Mouse (Mus musculus) cerebellum, adult (tissue): ENCODE results near the gene Mical3.

Experiments
- ATAC-seq: cut with Nextera tagmentation; 2 replicates; pipeline ENCODE4 v1.9.2; 2017; ENCODE audit warnings: mild to moderate bottlenecking, moderate library complexity, mixed read lengths; ENCODE audit not compliant: insufficient number of reproducible peaks, low FRiP score, low TSS enrichment

Mical3 gene

GRCm38 (mm10) chr6:121058039-121058438 lies 72.8 kb downstream of the Mical3 start:
- no peak for ATAC-seq

GRCm38 (mm10) chr6:121057181-121057956 lies 73.4 kb downstream of the Mical3 start:
- ATAC-seq, result no peak

GRCm38 (mm10) chr6:121055496-121055895 lies 75.3 kb downstream of the Mical3 start:
- ATAC-seq, result no peak

- no peak for ATAC-seq
Measured at GRCm38 (mm10) chr6:121054908-121055307, 75.9 kb downstream of the Mical3 start.

GRCm38 (mm10) chr6:121054340-121054739 lies 76.5 kb downstream of the Mical3 start:
- no peak for ATAC-seq

- peak; percentile 71 for ATAC-seq
Measured at GRCm38 (mm10) chr6:121053585-121054112, 77.2 kb downstream of the Mical3 start.

- no peak for ATAC-seq
Measured at GRCm38 (mm10) chr6:121051972-121052629, 78.7 kb downstream of the Mical3 start.

GRCm38 (mm10) chr6:121051411-121051810 lies 79.4 kb downstream of the Mical3 start:
- no peak for ATAC-seq

GRCm38 (mm10) chr6:121048696-121049095 lies 82.1 kb downstream of the Mical3 start:
- ATAC-seq, result no peak

- peak; percentile 74 for ATAC-seq
Measured at GRCm38 (mm10) chr6:121045345-121046080, 85.3 kb downstream of the Mical3 start.

GRCm38 (mm10) chr6:121043434-121044189 lies 87.2 kb downstream of the Mical3 start:
- ATAC-seq, result no peak

GRCm38 (mm10) chr6:121039719-121040118 lies 91.1 kb downstream of the Mical3 start:
- no peak for ATAC-seq

GRCm38 (mm10) chr6:121039286-121039685 lies 91.5 kb downstream of the Mical3 start:
- ATAC-seq, result peak; percentile 48; the same call in 1 of the 2 replicates

- ATAC-seq, result no peak
Measured at GRCm38 (mm10) chr6:121037086-121037485, 93.7 kb downstream of the Mical3 start.

- no peak for ATAC-seq
Measured at GRCm38 (mm10) chr6:121035929-121036328, 94.9 kb downstream of the Mical3 start.

GRCm38 (mm10) chr6:121035268-121035667 lies 95.5 kb downstream of the Mical3 start:
- no peak for ATAC-seq

GRCm38 (mm10) chr6:121033250-121033649 lies 97.5 kb downstream of the Mical3 start:
- no peak for ATAC-seq

GRCm38 (mm10) chr6:121031370-121031769 lies 99.4 kb downstream of the Mical3 start:
- no peak for ATAC-seq

GRCm38 (mm10) chr6:121029897-121030589 lies 100.8 kb downstream of the Mical3 start:
- ATAC-seq, result no peak

GRCm38 (mm10) chr6:121028514-121028913 lies 102.3 kb downstream of the Mical3 start:
- no peak for ATAC-seq
